Mouse (Mus musculus) thymus, postnatal 14 days (tissue): ENCODE results near the gene Tmem26.
"Not testable (repeated sequence)": the region's sequence is repeated elsewhere in the genome, so short reads cannot be mapped to it uniquely, and the experiment has no call there.

Source experiments
- DNase-seq: peaks from one replicate; pipeline ENCODE4 v3.0.0; 2021

The Tmem26 gene

DNA sequence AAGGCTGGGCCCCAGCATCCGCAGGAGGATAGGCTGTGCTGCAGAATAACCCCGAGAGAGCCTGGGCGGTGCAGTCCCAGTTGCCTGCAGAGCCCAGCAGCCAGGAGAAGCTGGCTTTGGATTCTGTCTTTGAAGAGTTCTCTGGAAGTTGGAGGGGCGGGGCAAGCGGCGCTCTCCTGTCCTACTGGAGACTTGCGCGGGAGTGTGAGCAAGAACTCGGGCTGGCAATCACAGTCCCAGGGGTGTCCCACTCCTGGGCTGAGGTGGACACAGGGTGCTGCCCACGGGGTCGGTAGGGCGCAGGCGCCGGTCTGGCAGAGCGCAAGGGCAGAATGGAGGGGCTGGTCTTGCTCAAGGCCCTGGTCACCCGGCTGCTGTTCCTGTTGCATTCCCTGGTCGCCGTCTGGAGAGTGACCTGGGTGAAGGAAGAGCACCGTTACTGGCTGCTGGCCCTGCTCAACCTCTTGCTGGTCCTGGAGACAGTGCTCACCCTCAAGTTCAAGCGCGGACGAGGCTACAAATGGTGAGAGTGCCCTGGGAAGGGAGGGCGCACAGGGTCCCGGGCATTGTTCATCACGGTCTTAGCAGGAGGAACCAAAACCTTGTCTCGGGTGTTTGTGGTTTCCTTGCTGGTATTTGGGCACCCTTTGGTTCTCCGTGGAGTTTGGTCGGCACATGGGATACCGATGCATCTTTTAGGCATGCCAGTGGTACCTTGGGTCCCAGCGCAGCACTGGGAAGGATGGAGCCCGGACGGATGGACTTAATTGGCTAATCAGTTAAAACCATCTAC is at the start of gene Tmem26:
Gene Tmem26, plus strand, starts transcription at position 79 of the 793 bp plus-strand sequence.
- DNase-seq: no peak

GRCm38 (mm10) chr10:68678678-68679077 is 44.8 kb upstream of the Tmem26 start:
- DNase-seq: no peak

DNA sequence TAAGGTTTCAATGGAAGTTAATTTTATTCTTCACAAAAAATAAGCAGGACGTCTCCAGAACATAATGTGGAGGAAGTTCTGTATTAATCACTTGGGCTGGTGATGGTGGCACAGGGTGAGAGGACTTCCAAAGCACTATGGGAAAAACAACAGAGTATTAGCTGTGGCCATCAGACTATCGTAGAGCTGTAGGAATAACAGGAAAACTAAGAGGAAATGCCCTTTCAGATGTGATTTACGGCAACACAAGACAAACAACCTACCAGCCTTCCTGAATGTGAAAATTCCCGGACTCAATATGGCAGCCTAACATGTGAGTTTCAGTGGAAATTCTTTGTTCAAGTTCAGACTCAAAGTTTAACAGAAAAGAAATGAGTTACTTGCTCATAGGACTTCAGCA is 42.2 kb upstream of the Tmem26 start:
- DNase-seq: no peak

GRCm38 (mm10) chr10:68685510-68685909 is 37.9 kb upstream of the Tmem26 start:
- no peak for DNase-seq

- DNase-seq: no peak
Observed at GRCm38 (mm10) chr10:68691116-68691515, 32.3 kb upstream of the Tmem26 start.

- no peak for DNase-seq
Observed at GRCm38 (mm10) chr10:68692401-68692800, 31.0 kb upstream of the Tmem26 start.

GRCm38 (mm10) chr10:68695760-68696336 is 27.6 kb upstream of the Tmem26 start:
- DNase-seq: no peak

DNA sequence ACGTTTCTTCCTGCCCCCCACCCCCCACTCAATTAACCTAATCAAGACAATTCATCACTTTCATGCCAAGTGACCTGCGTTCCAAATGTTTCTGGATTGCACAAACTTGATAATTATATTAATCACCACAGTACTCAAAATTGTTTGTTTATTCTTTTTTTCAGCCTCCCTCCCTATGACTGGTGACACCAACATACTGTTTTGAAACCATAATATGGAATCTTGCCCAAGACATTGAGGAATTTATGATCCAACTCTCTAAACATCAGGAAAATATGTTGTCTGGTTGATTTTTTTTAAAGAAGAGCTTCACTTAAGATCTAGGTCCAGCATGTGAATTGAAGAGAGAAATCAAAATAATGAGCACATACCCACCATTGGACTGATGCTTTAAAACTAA is 19.2 kb upstream of the Tmem26 start:
- no peak for DNase-seq

DNA sequence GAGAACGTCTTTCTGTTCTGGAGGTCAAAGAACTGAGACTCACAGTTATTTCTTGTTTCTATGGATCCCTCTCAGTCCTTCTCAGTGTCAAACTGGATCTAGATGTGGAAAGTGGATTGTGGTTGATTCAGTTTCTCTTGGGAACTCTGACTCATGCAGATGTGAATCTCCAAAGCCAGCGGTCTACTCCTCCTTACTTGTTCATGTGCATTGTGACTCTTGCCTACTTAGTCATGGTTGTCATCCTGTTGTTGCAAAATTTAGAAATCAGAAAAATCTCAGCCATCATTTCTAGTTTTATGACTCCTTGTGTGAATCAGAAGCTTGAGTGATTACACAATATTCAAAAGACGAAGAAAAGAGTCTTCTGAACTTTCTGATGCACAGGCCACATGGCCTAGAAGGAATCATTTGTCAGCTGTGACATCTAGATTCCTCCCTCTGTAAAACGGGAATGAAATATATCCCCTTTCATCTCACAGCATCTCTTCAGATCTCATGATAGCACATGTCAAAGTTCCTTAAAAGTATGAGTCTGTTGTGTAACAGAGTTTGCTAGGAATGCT is 17.9 kb upstream of the Tmem26 start:
- DNase-seq: no peak

GRCm38 (mm10) chr10:68707014-68707852 is 16.2 kb upstream of the Tmem26 start:
- no peak for DNase-seq

GRCm38 (mm10) chr10:68712926-68713325 is 10.5 kb upstream of the Tmem26 start:
- no peak for DNase-seq

DNA sequence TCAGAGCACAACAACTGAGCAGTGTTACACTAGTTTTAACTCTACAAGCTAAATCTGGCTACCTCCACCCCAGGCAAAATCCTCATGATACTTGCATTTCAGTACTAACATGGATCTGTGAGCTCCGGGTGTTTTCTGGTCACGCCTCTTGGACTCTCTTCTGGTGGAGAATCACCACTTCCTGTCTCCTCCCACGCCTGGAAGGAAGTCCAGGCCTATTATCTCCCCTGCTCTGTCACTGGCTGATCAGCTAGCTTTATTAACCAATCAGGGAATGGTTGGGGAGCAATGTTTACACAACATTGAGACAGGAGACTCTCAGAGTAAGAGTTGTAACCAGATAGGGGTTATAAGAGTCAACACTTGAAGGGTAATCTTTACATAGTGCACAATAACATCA is 9.1 kb upstream of the Tmem26 start:
- no peak for DNase-seq

- no peak for DNase-seq
Observed at GRCm38 (mm10) chr10:68715396-68715795, 8.1 kb upstream of the Tmem26 start.

GRCm38 (mm10) chr10:68718375-68718774 is 5.1 kb upstream of the Tmem26 start:
- no peak for DNase-seq

- DNase-seq: no peak
Observed at GRCm38 (mm10) chr10:68720887-68721400, 2.5 kb upstream of the Tmem26 start.

- DNase-seq: no peak
Observed at GRCm38 (mm10) chr10:68723015-68723414, 431 bp upstream of the Tmem26 start.

DNA sequence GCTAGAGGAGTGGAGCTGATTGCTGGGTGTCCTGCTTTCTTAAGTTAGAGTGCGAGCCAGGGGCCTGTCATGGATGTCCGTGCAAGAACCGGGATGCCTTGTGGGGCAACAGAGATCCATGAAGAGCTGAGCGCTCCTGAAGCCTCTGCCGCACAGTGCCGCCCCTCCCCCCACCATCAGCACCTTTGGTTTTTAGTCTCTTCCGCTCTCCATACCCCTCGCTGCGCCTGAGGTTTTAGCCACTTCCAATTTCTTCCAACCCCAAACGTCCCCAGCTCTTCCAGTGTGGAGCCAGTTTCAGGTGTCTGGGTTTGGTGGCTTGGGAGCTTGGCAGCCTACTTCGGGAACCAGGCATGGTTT is 895 bp downstream of the Tmem26 start:
- DNase-seq: peak; percentile 20

- DNase-seq: no peak
Observed at GRCm38 (mm10) chr10:68727464-68727863, 4.0 kb downstream of the Tmem26 start.

- no peak for DNase-seq
Observed at GRCm38 (mm10) chr10:68735621-68736020, 12.2 kb downstream of the Tmem26 start.

- DNase-seq: no peak
Observed at GRCm38 (mm10) chr10:68737391-68737790, 13.9 kb downstream of the Tmem26 start.

DNA sequence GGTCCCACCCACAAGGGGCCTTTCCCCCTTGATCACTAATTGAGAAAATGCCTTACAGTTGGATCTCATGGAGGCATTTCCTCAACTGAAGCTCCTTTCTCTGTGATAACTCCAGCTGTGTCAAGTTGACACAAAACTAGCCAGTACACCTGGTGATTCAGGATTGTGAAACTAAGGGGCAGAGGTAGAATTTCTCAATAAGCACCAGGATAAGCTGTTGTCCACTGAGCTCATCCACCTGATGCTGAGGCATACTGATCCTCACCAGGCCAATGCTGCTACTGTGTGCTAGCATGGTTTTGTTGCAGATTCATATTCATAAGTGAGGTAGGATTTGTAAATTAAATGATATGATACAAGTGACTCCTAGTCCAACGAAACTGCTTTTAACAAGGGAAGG is 15.5 kb downstream of the Tmem26 start:
- DNase-seq: not testable (repeated sequence)

DNA sequence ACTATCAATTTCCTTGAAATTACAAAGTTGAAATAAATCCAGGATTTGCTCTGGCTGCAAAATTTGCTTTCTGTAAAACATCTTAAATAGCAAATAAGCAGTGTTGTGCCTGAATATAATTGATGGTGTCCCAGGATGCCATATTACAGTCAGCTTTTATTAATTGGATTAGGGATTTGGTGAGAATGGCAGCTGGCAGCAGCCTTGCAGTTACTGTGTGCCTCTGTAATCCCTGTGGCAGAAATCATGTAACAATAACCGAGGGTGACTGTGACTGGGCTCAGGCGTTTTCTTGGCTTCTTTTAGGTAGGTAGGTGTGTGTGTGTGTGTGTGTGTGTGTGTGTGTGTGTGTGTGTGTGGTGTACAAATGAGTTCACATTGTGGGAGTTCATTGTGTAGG is 16.8 kb downstream of the Tmem26 start:
- DNase-seq: no peak

DNA sequence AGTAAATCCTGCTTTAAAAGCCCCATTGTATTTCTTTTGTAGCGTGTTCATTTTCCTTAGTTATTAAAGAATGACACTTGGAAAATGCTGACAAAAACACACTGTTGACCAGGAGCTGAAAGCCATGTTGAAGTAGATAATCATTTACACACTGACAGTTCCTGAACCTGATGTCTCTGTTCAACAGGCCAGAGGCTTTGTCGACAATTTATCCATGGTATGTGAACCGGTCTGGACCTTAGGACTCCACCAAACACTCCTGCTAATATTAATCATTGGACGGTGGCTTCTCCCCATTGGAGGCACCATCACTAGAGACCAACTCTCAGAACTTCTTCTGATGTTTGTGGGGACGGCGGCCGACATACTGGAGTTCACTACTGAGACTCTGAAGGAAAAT is 27.5 kb downstream of the Tmem26 start:
- no peak for DNase-seq
